Mouse (Mus musculus) spleen, adult 2 months (tissue): Measurements from ENCODE around the gene Olfr1387.

Experiments
- CTCF ChIP-seq: fragments of 200-500 bp; IDR thresholded peaks from 2 replicates; pipeline ENCODE4 v1.5.1; 2011; ENCODE audit warnings: mild to moderate bottlenecking, inconsistent platforms; ENCODE audit not compliant: insufficient read depth, insufficient read length, insufficient replicate concordance; ENCODE audit errors: extremely low read depth
- POLR2A ChIP-seq: fragments of 200-500 bp; IDR thresholded peaks from 2 replicates; pipeline ENCODE4 v1.6.1; 2011; ENCODE audit warnings: low read depth, low read length, inconsistent platforms

- TF ChIP-seq CTCF = no peak
- no peak for TF ChIP-seq POLR2A
Measured at GRCm38 (mm10) chr11:49455043-49455442, at the start of gene Olfr1387.
